Mouse (Mus musculus) C2C12 (cell line): ENCODE results near the gene Cavin2.

Source experiments
- CEBPB ChIP-seq: IDR thresholded peaks from one replicate; pipeline ENCODE4 v1.6.1; 2011; ENCODE audit warnings: low read depth, mild to moderate bottlenecking, control low read depth, moderate library complexity
- CTCF ChIP-seq: IDR thresholded peaks from one replicate; pipeline ENCODE4 v1.5.1; 2011; ENCODE audit not compliant: control insufficient read depth, insufficient read depth, insufficient read length
- FOSL1 ChIP-seq: IDR thresholded peaks from one replicate; pipeline ENCODE4 v1.8.0; 2011; ENCODE audit warnings: mild to moderate bottlenecking, low read length; ENCODE audit not compliant: poor library complexity, insufficient read depth, severe bottlenecking
- MAX ChIP-seq: IDR thresholded peaks from one replicate; pipeline ENCODE4 v1.6.1; 2011; ENCODE audit warnings: mild to moderate bottlenecking, control low read depth
- MYOD1 ChIP-seq: IDR thresholded peaks from one replicate; pipeline ENCODE4 v1.6.1; 2011; ENCODE audit warnings: low read depth; ENCODE audit not compliant: control insufficient read depth, insufficient read length
- MYOG ChIP-seq: IDR thresholded peaks from one replicate; pipeline ENCODE4 v1.6.1; 2011; ENCODE audit not compliant: control insufficient read depth, insufficient read length; ENCODE audit errors: extremely low read depth
- USF1 ChIP-seq: IDR thresholded peaks from one replicate; pipeline ENCODE4 v1.6.1; 2011; ENCODE audit warnings: low read depth, mild to moderate bottlenecking, control low read depth, moderate library complexity

- TF ChIP-seq CTCF (no peak), MYOD1 (no peak), USF1 (no peak), MAX (peak; percentile 61), FOSL1 (no peak), CEBPB (peak; percentile 4), MYOG (no peak)
Measured at GRCm38 (mm10) chr1:51265118-51265800, 23.7 kb upstream of the Cavin2 start.
